Mouse (Mus musculus): ENCODE measurements at regions not wholly inside any gene's neighbourhood (a gene's known extent, or its start where the extent isn't known, plus 50 kb on each side); places are given as distances from the start of the nearest gene placed in this dataset.
"Not testable (repeated sequence)": the region's sequence is repeated elsewhere in the genome, so short reads cannot be mapped to it uniquely, and the experiment has no call there.

GRCm38 (mm10) chr10:57000892-57001722 lies 485.1 kb upstream of the Hsf2 start:
- peak; percentile 19 for DNase-seq (ENCODE audit: low read depth)

DNA sequence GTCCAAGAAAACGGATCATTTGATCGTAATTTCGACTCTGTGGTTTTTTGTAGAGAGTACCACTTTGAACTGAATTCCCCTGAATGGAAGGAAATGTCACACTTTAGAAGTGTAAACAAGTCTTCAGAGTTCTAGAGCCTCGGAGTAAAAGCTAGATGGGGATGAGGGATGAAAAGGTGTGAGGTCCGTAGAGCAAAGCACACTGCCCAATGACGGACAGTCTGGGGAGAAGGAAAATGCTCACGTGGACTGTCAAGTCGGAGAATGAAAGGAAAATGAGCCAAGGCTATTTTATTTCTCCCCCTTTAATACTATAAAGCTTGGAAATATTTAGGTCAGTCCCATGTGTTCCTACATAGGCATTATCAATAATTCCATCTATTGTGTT lies 484.5 kb upstream of the Hsf2 start:
- no peak for DNase-seq (ENCODE audit: low read depth)

GRCm38 (mm10) chr10:57037641-57038040 lies 448.5 kb upstream of the Hsf2 start:
- no peak for DNase-seq (ENCODE audit: low read depth)

- DNase-seq (ENCODE audit: low read depth) = no peak
These were observed 446.0 kb upstream of the Hsf2 start for GRCm38 (mm10) chr10:57040201-57040600.

DNA sequence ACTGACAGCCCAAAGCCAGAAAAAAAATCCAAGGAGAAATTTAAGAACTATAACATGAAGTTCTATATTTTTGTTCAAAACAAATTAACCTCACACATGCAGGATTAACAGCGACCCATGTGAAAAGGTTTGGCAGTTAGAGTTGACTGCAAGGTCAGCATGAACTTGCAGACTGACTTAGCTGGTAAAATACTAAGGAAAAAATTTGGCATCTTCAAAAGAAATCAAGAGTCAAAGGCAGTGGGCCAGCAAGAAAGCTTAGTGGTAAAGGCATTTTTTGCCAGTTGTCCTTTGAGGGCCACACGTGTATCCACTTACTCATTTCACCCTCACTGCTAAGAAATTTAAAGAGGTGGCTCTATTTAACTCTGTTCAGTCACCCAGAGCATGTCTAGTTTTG lies 440.2 kb upstream of the Hsf2 start:
- DNase-seq (ENCODE audit: low read depth) = no peak

GRCm38 (mm10) chr10:57046891-57047290 lies 439.3 kb upstream of the Hsf2 start:
- no peak for DNase-seq (ENCODE audit: low read depth)

DNA sequence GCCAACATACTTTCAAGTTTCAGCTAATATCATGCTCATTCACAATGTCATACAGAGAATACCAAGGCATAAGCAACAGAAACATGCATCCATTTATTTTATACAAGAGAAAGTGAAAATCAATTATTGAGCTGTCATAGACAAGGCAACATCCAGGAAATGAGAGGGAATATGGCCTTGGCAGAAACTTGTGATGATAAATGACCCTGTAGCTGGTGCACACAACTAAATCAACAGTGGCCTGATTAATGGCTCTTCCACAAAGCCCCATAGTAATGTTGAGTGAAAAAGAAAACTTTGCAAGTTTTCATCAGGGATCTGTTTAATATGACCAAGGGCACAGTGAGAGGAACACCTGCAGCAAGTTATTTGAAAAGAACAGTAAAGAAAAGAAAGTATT lies 438.5 kb upstream of the Hsf2 start:
- DNase-seq (ENCODE audit: low read depth) = no peak

DNA sequence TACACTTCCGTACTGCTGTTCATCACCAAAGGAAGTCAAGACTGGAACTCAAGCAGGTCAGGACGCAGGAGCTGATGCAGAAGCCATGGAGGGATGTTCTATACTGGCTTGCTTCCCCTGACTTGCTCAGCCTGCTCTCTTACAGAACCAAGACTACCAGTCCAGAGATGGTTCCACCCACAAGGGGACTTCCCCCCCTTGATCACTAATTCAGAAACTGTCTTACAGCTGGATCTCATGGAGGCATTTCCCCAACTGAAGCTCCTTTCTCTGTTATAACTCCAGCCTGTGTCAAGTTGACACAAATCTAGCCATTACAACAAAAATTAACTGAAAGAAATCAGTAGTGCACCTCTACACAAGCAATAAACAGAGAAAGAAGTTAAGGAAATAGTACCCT lies 432.8 kb upstream of the Hsf2 start:
- DNase-seq (ENCODE audit: low read depth) = not testable (repeated sequence)

GRCm38 (mm10) chr10:57090131-57090530 lies 396.1 kb upstream of the Hsf2 start:
- DNase-seq (ENCODE audit: low read depth) = no peak

DNA sequence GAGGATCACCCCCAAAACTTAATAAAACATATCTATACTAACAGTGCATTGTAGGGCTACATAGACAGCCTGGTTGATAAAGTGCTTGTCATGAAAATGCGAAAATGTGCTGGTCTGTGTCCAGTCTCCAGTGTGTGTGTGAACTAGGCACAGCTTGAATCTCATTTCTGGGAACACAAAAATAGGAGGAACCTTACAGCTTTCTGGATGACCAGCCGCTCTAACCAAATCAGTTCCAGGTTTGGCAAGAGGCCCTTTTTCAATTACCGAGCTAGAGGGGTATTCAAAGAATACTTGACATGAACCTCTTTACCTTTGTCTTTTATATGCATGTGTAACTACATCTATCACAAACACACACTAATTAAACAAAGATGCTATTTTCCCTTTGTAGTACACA lies 390.3 kb upstream of the Hsf2 start:
- no peak for DNase-seq (ENCODE audit: low read depth)

DNA sequence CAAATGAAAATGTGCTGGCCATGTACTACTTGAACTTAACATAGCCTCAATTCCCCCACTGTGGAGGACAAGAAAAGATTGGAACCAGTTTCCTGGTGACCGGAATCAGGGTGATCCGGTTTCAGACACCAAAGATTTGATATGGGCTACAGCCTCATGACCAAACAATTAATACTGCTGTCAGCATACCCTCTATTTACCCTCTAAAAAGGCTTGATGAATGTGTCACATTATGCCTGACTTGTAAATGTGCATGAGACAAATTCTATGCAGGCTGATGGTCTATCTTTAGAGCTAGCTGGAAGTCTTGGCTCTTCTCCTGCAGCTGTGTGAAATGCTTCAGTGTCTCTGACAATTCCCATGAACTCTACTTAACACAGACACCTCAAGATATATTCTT lies 372.8 kb upstream of the Hsf2 start:
- DNase-seq (ENCODE audit: low read depth) = no peak

GRCm38 (mm10) chr10:57114696-57115271 lies 371.4 kb upstream of the Hsf2 start:
- no peak for DNase-seq (ENCODE audit: low read depth)

DNA sequence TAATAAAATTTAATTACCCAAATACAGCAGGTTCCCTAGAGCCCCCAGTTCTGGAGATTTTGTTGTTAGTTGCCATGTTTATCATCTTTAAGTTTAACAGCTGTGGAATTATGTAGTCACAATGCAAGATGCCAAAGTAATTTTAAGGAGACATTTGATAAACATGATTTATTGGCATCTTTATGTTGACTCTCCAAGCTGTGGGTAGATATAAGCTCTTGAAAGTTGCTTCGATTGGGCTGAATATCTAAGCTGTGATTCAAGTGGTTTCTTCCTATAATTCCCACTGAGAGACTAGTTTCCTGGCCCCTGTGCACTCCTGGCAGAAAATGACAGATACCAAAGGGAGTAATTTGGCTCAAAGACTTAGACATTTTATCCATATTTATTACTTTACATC lies 364.7 kb upstream of the Hsf2 start:
- no peak for DNase-seq (ENCODE audit: low read depth)

- no peak for DNase-seq (ENCODE audit: low read depth)
These were observed 359.0 kb upstream of the Hsf2 start for GRCm38 (mm10) chr10:57127185-57127584.

DNA sequence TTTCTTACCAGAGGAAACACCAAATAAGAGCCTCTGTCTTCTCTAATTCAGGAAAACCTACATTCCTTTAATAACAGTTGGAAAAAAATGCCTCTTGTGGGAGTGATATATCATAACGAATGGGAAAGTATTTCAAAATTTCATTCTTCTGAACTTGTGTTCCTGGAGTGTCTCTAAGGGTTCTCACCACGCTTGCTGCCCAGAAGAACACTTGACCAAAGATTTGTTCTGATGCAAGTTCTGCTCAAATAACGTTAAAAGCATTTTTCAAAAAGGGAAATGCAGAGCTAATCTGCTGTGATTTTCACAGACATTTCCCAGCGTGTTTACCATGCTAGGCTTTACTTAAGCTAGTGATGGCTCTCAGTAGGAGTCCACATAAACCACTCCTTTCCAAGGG lies 329.8 kb upstream of the Hsf2 start:
- no peak for DNase-seq (ENCODE audit: low read depth)

DNA sequence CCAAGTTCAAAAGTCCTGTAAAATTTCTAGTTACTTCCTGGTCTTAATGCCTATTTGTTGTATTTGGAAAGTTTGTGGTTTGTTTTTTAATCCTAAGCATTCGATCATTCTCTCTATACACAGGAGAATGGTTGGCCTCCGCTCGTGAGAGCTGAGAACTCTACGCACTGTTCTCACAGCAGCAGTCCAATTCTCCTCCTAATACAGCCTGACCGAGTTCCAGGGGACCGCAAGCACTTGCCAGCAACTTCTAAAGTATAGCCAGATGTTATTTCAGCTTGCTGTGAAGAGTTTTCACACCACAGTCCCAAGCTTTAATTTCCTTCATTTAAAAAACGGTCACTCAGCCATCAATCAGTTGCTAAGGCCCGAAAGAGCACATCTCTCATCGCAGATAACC lies 329.3 kb upstream of the Hsf2 start:
- no peak for DNase-seq (ENCODE audit: low read depth)

DNA sequence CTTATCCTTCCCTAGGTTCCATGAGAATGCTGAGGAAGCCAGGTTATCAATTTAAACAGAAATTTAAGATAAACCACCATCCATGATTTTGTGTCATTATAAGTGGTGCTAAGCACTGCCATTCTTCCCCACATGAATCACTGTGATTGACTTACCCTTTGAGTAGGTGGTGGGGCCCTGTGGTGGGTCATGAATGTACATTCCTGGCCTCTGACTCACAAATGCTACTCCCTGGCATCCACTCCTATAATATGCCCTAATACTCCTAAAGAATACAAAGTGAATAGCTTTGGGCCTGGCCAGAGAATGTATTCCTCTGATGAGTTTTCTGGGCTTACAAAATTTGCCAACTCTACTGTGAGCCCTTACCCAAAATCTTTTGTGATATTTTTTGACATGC lies 325.6 kb upstream of the Hsf2 start:
- no peak for DNase-seq (ENCODE audit: low read depth)

DNA sequence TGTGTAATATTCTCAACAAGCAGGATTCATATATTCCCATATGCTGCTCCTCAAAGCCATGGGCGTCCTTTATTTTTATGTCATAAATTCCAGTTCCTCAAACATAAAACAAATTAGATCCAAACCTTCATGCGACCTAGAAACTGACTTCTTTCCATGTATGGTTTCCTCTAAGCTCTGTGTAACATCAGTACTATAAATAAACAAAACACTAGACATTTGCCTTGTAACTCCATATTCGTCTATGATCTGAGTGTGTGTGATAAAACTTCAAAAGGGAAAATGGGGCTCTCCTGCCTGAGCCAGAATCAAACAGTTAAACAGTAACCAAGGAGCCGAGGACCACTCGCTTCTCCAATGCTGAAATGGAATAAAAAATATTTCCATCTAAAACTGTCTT lies 322.8 kb upstream of the Hsf2 start:
- no peak for DNase-seq (ENCODE audit: low read depth)

- DNase-seq (ENCODE audit: low read depth) = no peak
These were observed 302.6 kb upstream of the Hsf2 start for GRCm38 (mm10) chr10:57183560-57183959.

DNA sequence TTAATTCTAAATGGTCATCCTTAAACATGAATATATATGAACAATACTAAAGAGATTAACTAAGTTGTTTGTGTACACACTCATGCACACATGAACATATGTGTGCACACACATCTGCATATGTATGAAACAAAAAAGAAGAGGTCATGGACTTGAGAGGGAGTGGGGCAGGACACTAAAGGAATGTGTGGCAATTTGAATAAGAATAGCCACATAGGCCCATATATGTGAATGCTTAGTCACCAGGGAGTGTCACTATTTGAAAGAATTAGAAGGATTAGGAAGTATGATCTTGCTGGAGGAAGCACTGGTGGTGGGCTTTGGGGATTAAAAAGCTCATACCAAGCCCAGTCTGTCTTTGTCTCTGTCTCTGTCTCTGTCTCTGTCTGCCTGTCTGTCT lies 275.5 kb upstream of the Hsf2 start:
- no peak for DNase-seq (ENCODE audit: low read depth)

DNA sequence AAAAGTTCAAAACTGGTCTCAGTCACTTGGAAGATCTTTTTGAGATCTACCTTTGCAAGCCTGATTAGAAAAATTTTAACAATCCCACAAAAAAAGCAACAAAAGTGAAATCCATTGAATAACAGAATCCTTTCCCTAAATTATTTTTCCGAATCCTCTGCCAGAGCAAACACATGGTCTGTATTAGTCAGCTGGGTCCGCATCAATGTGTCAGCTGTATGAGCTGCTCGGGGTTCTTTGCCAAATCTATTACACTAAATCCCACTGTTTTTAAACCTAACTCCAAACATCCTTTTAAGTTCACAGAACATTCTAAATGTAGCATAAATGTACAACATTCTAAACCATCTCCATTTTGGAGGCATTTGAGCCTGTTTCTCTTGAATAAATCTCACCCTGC lies 255.1 kb upstream of the Hsf2 start:
- no peak for DNase-seq (ENCODE audit: low read depth)

GRCm38 (mm10) chr10:57281220-57281619 lies 205.0 kb upstream of the Hsf2 start:
- DNase-seq (ENCODE audit: low read depth) = no peak

GRCm38 (mm10) chr10:57282896-57283295 lies 203.3 kb upstream of the Hsf2 start:
- DNase-seq (ENCODE audit: low read depth) = no peak

GRCm38 (mm10) chr10:57291596-57291995 lies 194.6 kb upstream of the Hsf2 start:
- no peak for DNase-seq (ENCODE audit: low read depth)

Measured in naive thymus-derived CD4-positive, alpha-beta T cell, adult 2 months (primary cell).